Mouse (Mus musculus): ENCODE measurements around the gene Tuft1. TPM values are rescaled to one million over a fixed set of nuclear protein-coding genes. Genes with fewer than 3 reads are reported as not detected.
"Not testable (repeated sequence)": the region's sequence is repeated elsewhere in the genome, so short reads cannot be mapped to it uniquely, and the experiment has no call there.

The Tuft1 gene
- total RNA-seq (2014; fragmentation: Nextera tagmentation) = 6.6 and 6.7 TPM in 2 replicates
- total RNA-seq (2017) = 7.4 and 10.4 TPM in 2 replicates

GRCm38 (mm10) chr3:94658740-94659095, at the start of gene Tuft1:
Gene Tuft1, minus strand, starts transcription at chr3:94658872.
- peak; percentile 93 for ATAC-seq (replicated peaks; ENCODE audit: low FRiP score, low TSS enrichment, poor library complexity, severe bottlenecking)

DNA sequence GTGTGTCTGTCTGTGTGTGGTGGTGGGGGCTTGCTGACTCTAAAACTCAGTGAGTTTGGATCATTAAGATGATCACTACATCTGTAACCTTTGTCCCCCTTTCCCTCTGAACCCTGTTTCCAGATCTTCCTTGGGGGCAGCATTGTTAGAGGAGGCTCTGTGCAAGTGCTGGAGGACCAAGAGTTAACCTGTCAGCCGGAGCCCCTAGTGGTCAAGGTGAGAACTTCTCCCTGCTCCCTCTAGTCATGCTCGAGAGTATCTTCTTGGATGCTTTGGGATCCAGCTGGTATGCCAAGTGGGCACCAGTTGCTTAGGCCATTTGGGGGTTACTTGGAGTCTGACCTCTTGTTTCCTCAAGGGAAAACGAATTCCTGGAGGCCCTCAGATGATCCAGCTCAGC, 44.7 kb upstream of the Tuft1 start:
- peak; percentile 64 for ATAC-seq (replicated peaks; ENCODE audit: low FRiP score, low TSS enrichment, poor library complexity, severe bottlenecking)

DNA sequence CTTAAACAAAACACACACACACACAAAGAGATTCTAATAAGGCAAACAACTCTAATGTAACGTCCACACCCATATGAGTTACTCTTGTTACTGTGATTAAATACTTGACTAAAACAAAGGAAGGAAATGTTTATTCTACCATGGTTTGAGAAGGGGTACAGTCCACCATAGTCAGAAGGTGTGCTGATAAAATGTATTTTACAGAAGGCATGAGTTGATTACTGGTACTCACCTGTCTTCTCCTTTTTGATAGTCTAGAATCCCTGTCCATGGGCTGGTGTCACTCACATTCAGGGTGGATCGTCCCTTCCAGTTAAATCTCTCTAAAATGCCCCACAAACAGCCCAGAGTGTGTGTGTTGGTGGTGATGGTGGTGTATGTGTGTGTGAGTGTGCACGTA, 44.2 kb upstream of the Tuft1 start:
- peak; percentile 24 for ATAC-seq (replicated peaks; ENCODE audit: low FRiP score, low TSS enrichment, poor library complexity, severe bottlenecking)

DNA sequence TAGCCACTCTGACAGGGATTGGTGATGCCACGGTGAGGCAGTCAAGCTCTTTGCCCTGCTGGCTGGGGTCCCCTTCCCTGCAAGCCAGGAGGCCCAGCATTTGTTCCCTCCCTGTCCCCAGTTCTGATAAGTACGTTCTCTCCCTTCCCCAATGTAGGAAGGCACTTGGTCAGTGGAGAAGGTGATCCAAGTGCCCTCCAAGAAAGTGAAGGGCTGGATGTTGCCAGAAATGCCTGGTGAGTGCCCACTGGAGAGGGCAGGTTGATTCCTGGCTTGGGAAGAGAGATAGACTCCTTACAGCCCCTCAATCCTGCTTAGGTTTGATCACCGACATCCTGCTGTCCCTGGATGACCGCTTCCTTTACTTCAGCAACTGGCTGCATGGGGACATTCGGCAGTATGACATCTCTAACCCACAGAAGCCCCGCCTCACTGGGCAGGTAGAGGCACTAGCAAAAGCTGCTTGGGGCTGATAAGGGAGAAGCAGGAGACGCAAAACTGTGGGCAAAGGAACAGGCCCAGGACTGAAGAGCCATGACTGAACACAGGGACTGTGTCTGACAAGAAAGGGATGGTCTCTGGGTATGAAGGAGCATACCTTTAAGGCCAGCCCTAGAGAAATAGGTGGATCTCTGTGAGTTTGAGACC, 43.6 kb upstream of the Tuft1 start:
- ATAC-seq (replicated peaks; ENCODE audit: low FRiP score, low TSS enrichment, poor library complexity, severe bottlenecking) = peak; percentile 93

- peak; percentile 42; the same call in 1 of the 2 replicates for ATAC-seq (replicated peaks; ENCODE audit: low FRiP score, low TSS enrichment, poor library complexity, severe bottlenecking)
Measured at GRCm38 (mm10) chr3:94696257-94696656, 37.6 kb upstream of the Tuft1 start.

GRCm38 (mm10) chr3:94695591-94695990, 36.9 kb upstream of the Tuft1 start:
- ATAC-seq (replicated peaks; ENCODE audit: low FRiP score, low TSS enrichment, poor library complexity, severe bottlenecking) = not testable (repeated sequence)

DNA sequence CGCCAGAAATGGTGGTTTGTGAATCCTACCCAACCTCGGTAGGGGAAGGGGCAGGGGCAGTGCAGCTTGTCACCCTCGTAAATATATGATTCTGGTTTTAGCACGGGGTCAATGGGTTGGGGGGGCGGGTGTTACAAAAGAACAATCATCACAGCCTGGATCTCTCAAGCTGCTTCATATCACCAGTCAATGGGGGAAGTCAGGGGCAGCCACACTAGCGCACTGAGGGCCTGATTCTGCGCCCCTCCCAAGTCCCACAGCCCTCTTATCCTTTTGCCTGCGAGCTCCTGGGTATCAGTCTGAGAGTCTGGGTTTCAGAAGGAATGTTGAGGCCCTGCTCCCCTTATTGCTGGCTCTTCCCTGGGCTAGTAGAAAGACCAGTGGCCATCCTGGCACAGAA, 35.2 kb upstream of the Tuft1 start:
- 0 out of 2 replicates have a peak, but pooled peaks have one; percentile 19 for ATAC-seq (replicated peaks; ENCODE audit: low FRiP score, low TSS enrichment, poor library complexity, severe bottlenecking)

DNA sequence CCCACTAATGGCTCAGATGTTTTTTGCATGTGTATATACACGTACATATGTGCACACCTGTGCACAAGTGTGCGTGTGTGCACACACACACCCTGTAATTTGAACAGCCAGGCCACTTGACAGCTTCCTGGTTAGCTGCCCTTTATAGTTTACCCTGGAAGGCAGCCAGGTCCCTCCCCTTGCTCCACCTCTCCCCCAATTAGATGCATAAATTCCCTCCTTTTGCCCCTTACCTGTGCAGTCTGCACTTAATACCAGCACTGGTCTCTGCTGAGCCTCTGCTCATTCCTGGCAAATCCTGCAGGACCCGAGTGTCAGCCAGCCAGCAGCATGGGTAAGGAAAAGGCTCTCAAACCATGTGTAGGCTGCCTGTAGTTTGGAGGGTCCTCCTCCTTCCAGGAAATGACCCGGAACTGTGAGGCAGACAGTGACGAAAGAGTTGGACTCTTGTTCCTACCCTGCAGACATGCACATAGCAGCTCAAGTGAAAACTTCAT, 34.7 kb upstream of the Tuft1 start, which contains the start of gene Selenbp2:
Gene Selenbp2 (plus strand): TSS at position 228 of the 497 bp plus-strand sequence.
- no peak for ATAC-seq (replicated peaks; ENCODE audit: low FRiP score, low TSS enrichment, poor library complexity, severe bottlenecking)

- ATAC-seq (replicated peaks; ENCODE audit: low FRiP score, low TSS enrichment, poor library complexity, severe bottlenecking) = not testable (repeated sequence)
Measured at GRCm38 (mm10) chr3:94691694-94692093, 33.0 kb upstream of the Tuft1 start.

- ATAC-seq (replicated peaks; ENCODE audit: low FRiP score, low TSS enrichment, poor library complexity, severe bottlenecking) = no peak
Measured at GRCm38 (mm10) chr3:94690616-94691247, 32.1 kb upstream of the Tuft1 start.

DNA sequence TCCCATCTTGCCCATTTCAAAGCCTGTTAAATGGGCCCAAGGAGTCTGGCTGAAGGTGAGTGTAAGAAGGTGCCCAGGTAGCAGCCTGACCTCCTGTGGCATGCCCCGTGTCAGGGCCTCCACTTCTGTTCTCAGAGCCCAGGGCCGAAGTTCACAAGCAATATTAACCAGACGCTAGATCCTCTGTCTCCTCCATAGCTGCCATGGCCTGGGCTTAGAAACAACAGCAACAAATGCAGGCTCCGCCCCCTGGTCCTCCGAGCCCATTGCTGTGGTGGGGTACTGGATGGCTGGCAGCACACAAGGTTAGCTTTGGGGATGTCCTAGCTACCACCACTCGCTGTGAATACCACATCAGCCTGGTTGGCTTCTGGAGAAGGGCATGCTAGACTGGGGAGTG, 31.5 kb upstream of the Tuft1 start:
- ATAC-seq (replicated peaks; ENCODE audit: low FRiP score, low TSS enrichment, poor library complexity, severe bottlenecking) = not testable (repeated sequence)

- ATAC-seq (replicated peaks; ENCODE audit: low FRiP score, low TSS enrichment, poor library complexity, severe bottlenecking) = not testable (repeated sequence)
Measured at GRCm38 (mm10) chr3:94689195-94689594, 30.5 kb upstream of the Tuft1 start.

- not testable (repeated sequence) for ATAC-seq (replicated peaks; ENCODE audit: low FRiP score, low TSS enrichment, poor library complexity, severe bottlenecking)
Measured at GRCm38 (mm10) chr3:94688698-94689097, 30.0 kb upstream of the Tuft1 start.

- peak; percentile 95 for ATAC-seq (replicated peaks; ENCODE audit: low FRiP score, low TSS enrichment, poor library complexity, severe bottlenecking)
Measured at GRCm38 (mm10) chr3:94685989-94686772, 27.5 kb upstream of the Tuft1 start.

DNA sequence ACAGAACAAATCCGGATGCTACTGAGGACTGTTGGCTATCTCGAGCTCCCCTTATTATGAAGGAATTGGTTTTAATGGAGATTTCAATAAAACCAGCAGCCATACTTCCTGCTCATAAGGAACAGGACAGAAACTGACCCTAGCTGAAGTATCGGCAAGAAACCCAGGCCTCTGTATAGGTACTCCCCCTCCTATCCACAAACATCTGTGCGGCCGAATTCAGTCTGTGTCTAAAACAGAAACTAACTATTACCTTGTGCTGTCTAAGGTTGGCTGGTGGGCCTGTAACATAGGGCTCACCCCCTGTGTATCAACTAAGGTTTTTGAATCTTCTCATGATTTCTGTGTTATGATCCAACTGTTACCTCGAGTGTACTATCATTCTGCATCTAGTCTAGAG, 25.0 kb upstream of the Tuft1 start:
- ATAC-seq (replicated peaks; ENCODE audit: low FRiP score, low TSS enrichment, poor library complexity, severe bottlenecking) = no peak

DNA sequence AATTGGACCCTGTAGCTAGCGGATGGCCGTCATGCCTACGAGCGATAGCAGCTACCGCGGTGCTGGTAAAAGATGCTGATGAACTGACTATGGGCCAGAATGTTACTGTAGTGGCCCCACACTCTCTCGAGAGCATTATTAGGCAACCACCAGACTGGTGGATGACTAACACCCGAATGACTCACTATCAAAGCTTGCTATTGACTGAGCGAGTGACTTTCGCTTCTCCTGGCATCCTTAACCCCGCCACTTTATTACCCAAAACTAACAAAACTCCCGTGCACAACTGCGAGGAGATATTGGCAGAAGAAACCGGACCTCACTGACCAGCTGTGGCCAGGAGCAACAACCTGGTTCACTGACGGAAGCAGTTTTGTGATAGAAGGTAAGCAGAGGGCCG, 22.1 kb upstream of the Tuft1 start:
- ATAC-seq (replicated peaks; ENCODE audit: low FRiP score, low TSS enrichment, poor library complexity, severe bottlenecking) = no peak

DNA sequence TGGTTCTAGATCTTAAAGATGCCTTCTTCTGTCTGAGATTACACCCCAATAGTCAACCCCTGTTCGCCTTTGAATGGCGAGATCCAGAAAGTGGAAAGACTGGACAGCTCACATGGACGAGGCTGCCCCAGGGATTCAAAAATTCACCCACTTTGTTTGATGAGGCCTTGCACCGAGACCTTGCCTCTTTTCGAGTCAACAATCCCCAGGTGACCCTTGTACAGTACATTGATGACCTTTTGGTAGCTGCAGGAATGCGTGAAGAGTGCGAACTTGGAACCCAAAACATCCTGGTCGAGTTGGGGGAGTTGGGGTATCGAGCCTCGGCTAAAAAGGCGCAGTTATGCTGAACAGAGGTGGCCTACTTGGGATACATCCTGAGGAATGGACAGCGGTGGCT, 21.4 kb upstream of the Tuft1 start:
- not testable (repeated sequence) for ATAC-seq (replicated peaks; ENCODE audit: low FRiP score, low TSS enrichment, poor library complexity, severe bottlenecking)

- ATAC-seq (replicated peaks; ENCODE audit: low FRiP score, low TSS enrichment, poor library complexity, severe bottlenecking) = no peak
Measured at GRCm38 (mm10) chr3:94679351-94679841, 20.7 kb upstream of the Tuft1 start.

- ATAC-seq (replicated peaks; ENCODE audit: low FRiP score, low TSS enrichment, poor library complexity, severe bottlenecking) = not testable (repeated sequence)
Measured at GRCm38 (mm10) chr3:94675101-94675500, 16.4 kb upstream of the Tuft1 start.

GRCm38 (mm10) chr3:94665896-94666295, 7.2 kb upstream of the Tuft1 start:
- ATAC-seq (replicated peaks; ENCODE audit: low FRiP score, low TSS enrichment, poor library complexity, severe bottlenecking) = peak; percentile 86

Data from megakaryocyte-erythroid progenitor cell, adult 5-6 weeks (primary cell).